Mouse (Mus musculus) telencephalon, adult 2 months (tissue): ENCODE measurements around the gene Gja8.

ENCODE experiments used
- DNase-seq: peaks from one replicate; pipeline ENCODE4 v3.0.0-alpha.2; 2011; ENCODE audit warnings: low read depth, low spot score

The Gja8 gene

DNA sequence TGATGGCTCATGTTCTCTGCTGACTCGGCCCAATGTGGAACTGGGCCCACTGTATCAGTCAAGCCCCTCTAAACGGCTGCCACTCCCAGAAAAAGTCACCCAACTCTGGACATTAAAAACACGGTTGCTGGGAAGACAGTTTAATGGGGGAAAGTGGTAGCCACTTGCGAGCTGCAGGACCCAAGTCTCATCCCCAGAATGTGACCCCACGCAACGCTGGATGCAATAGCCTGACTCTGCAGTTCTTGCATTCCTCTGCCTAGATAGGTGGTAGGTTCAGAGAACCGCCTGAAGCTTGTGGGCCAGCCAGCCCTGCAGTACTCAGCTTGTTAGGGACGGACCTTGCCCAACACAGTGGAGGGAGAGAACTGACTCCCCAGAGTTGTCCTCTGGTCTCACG lies 46.3 kb downstream of the Gja8 start:
- DNase-seq, result no peak

- no peak for DNase-seq
Observed at GRCm38 (mm10) chr3:96874808-96875571, 50.8 kb downstream of the Gja8 start.

DNA sequence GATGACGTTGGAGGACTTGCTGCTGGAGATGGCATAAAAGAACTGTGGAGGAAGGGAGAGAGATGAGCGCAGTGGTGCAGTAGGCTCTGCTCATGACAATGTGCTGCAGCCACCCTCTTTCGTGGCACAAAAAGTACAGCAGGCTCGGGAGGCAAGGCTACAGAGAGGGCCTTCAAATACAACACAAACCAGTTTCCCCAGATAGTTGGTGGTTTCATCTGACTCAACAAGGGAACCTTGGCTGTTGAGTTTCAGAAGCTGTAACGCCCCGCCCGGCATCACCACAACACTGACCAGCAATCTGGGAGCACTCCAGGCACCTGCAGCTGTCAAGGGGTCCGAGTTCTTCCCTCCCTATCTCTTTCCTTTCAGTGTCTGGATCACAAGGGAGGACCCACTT lies 53.3 kb downstream of the Gja8 start:
- no peak for DNase-seq

DNA sequence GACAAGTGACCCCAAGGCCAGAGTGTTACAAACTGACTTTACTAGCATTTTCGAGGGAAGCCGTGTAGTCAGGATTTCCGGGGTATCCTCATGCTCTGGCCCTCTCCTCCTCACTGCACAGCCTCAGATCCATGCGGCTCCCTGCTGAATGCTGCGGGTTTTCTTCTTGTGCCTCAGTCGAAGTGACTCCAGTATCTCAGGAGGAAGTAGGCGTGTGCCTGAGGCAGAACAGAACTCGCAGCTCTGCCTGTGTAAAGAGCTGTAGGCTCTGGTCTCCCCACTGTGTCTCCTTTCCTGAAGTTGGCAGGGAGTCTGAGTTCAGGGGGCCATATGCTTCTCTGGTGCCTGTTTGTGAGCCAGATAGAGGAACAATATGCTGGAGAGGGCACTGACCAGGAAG lies 54.8 kb downstream of the Gja8 start:
- no peak for DNase-seq

DNA sequence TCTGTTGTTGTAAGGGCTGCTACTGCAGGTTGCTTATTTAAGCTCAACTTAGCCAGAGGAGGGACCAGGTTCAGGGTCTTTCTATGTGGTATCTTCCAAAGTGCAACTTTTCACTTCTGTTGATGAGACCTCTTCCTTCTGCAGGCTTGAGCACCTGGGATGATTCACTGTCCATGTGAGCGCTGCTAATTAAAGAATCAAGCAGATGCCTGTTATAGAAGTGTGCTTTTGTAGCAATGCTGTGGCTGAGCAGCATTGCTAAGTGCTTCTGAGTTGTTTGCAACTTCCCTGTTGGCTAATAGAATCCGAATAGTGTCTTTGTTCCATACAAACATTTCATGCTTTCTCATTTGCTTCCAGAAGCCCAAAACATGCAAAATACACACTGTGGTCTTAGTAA lies 55.5 kb downstream of the Gja8 start:
- peak; percentile 41 for DNase-seq

DNA sequence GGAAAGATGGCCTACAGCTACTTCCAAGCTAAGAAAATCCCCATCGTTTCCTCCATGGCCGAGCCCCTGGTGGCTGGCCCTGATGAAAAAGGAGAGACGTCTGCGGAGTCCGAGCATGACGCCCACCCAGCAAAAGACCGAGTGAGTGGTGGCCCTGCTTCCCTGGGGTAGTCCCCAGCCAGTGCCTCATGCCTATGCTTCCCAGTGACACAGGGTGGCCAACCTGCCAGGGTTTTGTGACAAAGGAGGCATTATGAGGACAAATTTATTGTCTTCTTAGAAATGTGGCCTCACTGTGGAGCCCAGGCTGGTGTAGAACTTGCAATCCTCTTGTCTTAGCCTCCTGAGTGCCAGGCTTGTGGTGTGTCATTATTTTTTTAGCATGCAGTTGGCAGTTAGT lies 56.7 kb downstream of the Gja8 start:
- DNase-seq, result no peak

DNA sequence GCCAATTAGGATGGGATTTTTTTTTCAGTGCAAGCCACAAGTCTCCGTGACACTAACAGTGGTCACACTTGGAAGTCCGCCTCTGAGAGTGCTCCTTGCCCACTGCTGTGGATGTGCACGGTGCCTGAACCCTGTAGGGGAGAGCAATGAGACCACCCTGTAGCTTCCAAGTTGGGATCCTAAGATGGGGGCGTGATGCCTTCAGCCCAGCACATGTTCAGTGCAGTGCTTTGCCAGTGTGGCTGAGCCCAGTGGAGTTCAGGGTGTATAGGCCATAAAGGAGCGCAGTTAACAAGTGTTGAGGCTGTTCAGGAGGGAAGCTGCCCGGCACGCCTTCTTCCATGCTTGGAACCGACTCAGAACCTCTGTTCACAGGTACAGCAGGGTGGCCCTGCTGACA lies 57.3 kb downstream of the Gja8 start:
- DNase-seq, result no peak

DNA sequence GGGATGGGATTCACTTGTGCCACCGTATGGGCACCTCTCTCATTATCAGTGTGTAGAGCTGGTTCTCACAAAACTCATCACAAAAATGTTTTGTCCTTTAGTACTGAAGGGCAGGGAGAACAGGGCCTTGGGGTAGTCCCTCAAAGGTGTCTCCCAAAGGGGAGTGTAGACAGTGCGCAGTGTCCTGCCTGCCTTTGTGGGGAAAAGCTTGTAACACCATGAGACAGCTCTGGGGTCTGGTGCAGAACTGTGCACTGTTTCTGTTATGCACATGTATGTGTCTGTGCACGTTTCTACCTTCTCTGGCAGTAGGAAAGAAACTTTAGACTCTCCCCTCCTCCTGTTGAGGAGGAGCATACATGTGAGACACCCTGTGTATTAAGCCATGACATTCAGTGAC lies 58.0 kb downstream of the Gja8 start:
- no peak for DNase-seq
